Mouse (Mus musculus): Measurements from ENCODE around the gene Olfr307. TPM values are rescaled to one million over a fixed set of nuclear protein-coding genes. Genes with fewer than 3 reads are reported as not detected.

Gene Olfr307
- polyA plus RNA-seq, 1 experiment from 2014 or later = not detected

Small RNA genes within 50 kb of the gene (microRNA-seq; reads per million reads assigned to microRNA genes)
- not detected for gene Gm23192

Other genes with a start within 250 kb of the Olfr307 start
- gene Vmn2r75, start 165.8 kb downstream of the Olfr307 start, polyA plus RNA-seq (2015; fragmentation: Nextera tagmentation; extraction: Ambion mirVana) = not detected in 2 replicates
- not detected in 2 replicates for gene Vmn2r76, start 91.3 kb downstream of the Olfr307 start, polyA plus RNA-seq (2015; fragmentation: Nextera tagmentation; extraction: Ambion mirVana)
- gene Olfr310, start 60.4 kb downstream of the Olfr307 start, polyA plus RNA-seq (2015; fragmentation: Nextera tagmentation; extraction: Ambion mirVana) = not detected in 2 replicates
- gene Olfr309, start 23.9 kb downstream of the Olfr307 start, polyA plus RNA-seq (2015; fragmentation: Nextera tagmentation; extraction: Ambion mirVana) = not detected in 2 replicates
- not detected in 2 replicates for gene Olfr308, start 12.0 kb downstream of the Olfr307 start, polyA plus RNA-seq (2015; fragmentation: Nextera tagmentation; extraction: Ambion mirVana)
- gene Olfr305, start 29.3 kb upstream of the Olfr307 start, polyA plus RNA-seq (2015; fragmentation: Nextera tagmentation; extraction: Ambion mirVana) = not detected in 2 replicates
- gene Olfr304, start 49.1 kb upstream of the Olfr307 start, polyA plus RNA-seq (2015; fragmentation: Nextera tagmentation; extraction: Ambion mirVana) = not detected in 2 replicates
- not detected in 2 replicates for gene Olfr303, start 60.2 kb upstream of the Olfr307 start, polyA plus RNA-seq (2015; fragmentation: Nextera tagmentation; extraction: Ambion mirVana)
- not detected in 2 replicates for gene Olfr301, start 66.3 kb upstream of the Olfr307 start, polyA plus RNA-seq (2015; fragmentation: Nextera tagmentation; extraction: Ambion mirVana)
- not detected in 2 replicates for gene Olfr299, start 122.3 kb upstream of the Olfr307 start, polyA plus RNA-seq (2015; fragmentation: Nextera tagmentation; extraction: Ambion mirVana)
- not detected in 2 replicates for gene Olfr298, start 154.9 kb upstream of the Olfr307 start, polyA plus RNA-seq (2015; fragmentation: Nextera tagmentation; extraction: Ambion mirVana)
- gene Olfr297, start 182.4 kb upstream of the Olfr307 start, polyA plus RNA-seq (2015; fragmentation: Nextera tagmentation; extraction: Ambion mirVana) = not detected in 2 replicates
- gene Olfr295, start 246.3 kb upstream of the Olfr307 start, polyA plus RNA-seq (2015; fragmentation: Nextera tagmentation; extraction: Ambion mirVana) = not detected in 2 replicates